Mouse (Mus musculus): ENCODE results near the gene Kifc3.
A peak's percentile ranks its signal among the peaks of the same experiment; 100 is the strongest.

DNA sequence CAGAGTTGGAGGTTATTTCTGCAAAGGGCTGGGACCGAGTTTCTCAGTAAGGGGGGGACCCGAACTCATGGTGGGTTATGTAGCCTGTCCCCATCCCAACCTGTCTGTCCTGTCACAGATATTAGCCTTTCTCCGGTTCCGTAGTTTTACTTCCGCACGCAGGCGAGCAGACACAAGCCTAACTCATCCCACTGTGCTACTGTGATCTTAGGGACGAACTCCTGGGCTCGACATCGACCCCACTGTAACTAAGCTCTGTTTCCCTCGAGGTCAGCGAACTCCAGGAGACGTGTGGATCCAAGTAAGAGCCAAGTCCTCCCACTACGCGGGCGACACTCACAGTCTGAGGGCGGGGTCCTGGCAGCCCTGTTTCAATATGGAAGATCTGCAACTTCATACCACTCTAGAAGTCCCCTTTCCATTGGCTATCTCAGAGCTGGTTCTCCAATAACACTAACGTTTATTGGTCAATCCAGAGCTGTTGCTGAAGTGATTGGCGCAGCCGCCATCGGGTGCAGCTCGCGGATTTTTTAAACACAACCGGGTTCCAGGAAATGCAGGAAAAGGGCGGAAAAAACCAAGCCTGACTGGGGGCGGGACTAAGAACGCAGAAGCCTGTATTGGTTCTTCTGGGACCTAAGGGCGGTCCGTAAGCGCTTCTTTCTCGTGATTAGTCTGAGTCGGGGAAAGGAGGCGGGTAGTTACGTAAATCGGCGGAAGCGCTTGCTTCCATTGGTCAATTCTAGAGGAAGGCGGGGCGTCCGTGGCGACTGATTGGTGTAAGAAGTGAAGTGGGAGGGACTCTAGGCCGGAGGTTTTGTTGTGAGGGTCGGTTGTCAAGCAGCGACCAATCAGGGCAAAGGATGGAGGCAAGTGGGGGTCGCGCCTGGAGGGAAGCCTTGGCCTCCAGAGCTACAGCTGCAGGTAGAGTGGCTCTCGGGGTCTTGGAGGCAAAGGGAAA, 122.0 kb downstream of the Kifc3 start, which contains the start of gene Katnb1:
- TF ChIP-seq CTCF (IDR thresholded peaks at IDR 0.05; ENCODE audit: borderline replicate concordance, extremely low read depth, insufficient read depth, insufficient read length) (no peak), POLR2A (IDR thresholded peaks at IDR 0.05; ENCODE audit: borderline replicate concordance, extremely low read depth, insufficient read depth, insufficient read length, poor library complexity, severe bottlenecking) (peak; percentile 40; the same call in 1 of the 2 replicates)
